Mouse (Mus musculus) heart, postnatal 0 days (tissue): ENCODE data around the gene Uhrf2.

ENCODE experiments used
- CTCF ChIP-seq: IDR thresholded peaks from 2 replicates; pipeline ENCODE4 v1.5.1; 2016; ENCODE audit warnings: antibody characterized with exemption, control low read depth, low read depth
- EP300 ChIP-seq: IDR thresholded peaks from 2 replicates; pipeline ENCODE4 v1.6.1; 2016; ENCODE audit warnings: antibody characterized with exemption, low read depth

DNA sequence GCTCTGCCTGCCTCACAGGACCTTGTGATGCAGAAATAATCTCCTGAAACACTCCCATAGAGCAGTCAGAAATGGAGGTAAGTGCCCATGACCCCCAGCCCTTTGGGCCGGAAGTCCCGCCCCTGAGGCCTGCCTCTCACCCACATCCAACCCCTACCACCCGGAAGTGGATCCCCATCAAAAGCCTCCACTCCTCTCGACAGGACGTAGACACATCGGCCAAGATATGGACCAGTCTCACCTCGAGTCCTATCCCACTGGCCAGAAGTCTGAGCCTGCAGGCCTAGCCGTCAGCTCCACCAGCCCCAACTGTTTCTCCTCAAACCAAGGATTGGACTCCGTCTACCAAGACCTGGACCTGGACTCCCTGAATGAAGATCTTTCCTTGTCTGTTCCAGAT is 26.7 kb upstream of the Uhrf2 start, which contains the start of gene Trpd52l3:
- no peak for TF ChIP-seq CTCF
- no peak for TF ChIP-seq EP300
